Comparison of ENCODE assay signal across 17 mouse cellular contexts in genomic region chr13:22039364-22039763, GRCm38 (mm10). TPM values are rescaled to one million over a fixed set of nuclear protein-coding genes. Genes with fewer than 3 reads are reported as not detected.
A peak's percentile ranks its signal among the peaks of the same experiment; 100 is the strongest.
DNase-seq lines count a peak whose midpoint lies in the region; ATAC-seq and TF ChIP-seq lines count a peak whose summit lies in the region.
"Had no signal": no experiment of that assay in that cellular context is flagged by ENCODE, and none has a peak within 500 bp of the region (broad histone marks: within the 10 kb centered on the region; RNA-seq: fewer than 3 reads in every experiment).

No protein-coding gene starts in this region.

- no peak for TF ChIP-seq POLR2A in lung, adult 2 months (IDR thresholded peaks at IDR 0.05; ENCODE audit: borderline replicate concordance, extremely low read depth, low read depth, low read length)

- no peak for DNase-seq in heart, postnatal 25 days (ENCODE audit: low spot score)
- DNase-seq in lung, adult 2 months = no peak
- no peak for DNase-seq in embryonic facial prominence, embryonic 10.5 days (ENCODE audit: low spot score)
- no peak for DNase-seq in liver, embryonic 13.5 days
- DNase-seq in B cell, adult 2 months = no peak
- no peak for DNase-seq in gastrocnemius, postnatal 25 days
- DNase-seq: adrenal gland, postnatal 25 days; cerebellum, adult 18-20 months; heart, postnatal 10 days; kidney, adult 2 months; layer of hippocampus, postnatal 36 days; lung, postnatal 14 days; retina, postnatal 1 day; thymus, postnatal 14 days had no signal

- WGBS in heart, embryonic 11.5 days (ENCODE audit: insufficient replicate concordance) = 63% methylated on average over 5 of the region's 5 CpGs
- 53% methylated on average over 5 of the region's 5 CpGs for WGBS in lung, embryonic 15.5 days
- 78% methylated on average over 5 of the region's 5 CpGs for WGBS in lung, adult 2 months
- 70% methylated on average over 5 of the region's 5 CpGs for WGBS in embryonic facial prominence, embryonic 10.5 days
- 51% methylated on average over 5 of the region's 5 CpGs for WGBS in liver, embryonic 13.5 days (ENCODE audit: insufficient replicate concordance)

- intact Hi-C loops in heart, postnatal 25 days (cut with DNase I) = loop anchor here (5.0 kb wide), 2 partner anchors 1583 to 1643 kb away; partner anchors contain the start of genes Hist1h1e, Hist1h2ac, Hist1h2bc and Hist1h2be

- H3K4me2 ChIP-seq in heart, embryonic 11.5 days = peak overlapping the region; percentile 76
- H3K4me2 ChIP-seq in lung, embryonic 15.5 days = peak overlapping the region; percentile 63; the same call in 1 of the 2 replicates
- H3K4me2 ChIP-seq in liver, embryonic 13.5 days = peak overlapping the region; percentile 82

- ATAC-seq in heart, embryonic 11.5 days (replicated peaks; ENCODE audit: insufficient number of reproducible peaks, low FRiP score, low TSS enrichment) = no peak
- ATAC-seq in lung, embryonic 15.5 days (ENCODE audit: borderline replicate concordance, extremely low read depth, low FRiP score, low TSS enrichment) = no peak
- no peak for ATAC-seq in liver, embryonic 13.5 days (ENCODE audit: low read depth)
- ATAC-seq: Patski had no signal

- no peaks in the 10 kb centered on the region for H3K27me3 ChIP-seq in heart, embryonic 11.5 days (ENCODE audit: control insufficient read depth, insufficient read depth, low read length)
- no peaks in the 10 kb centered on the region for H3K27me3 ChIP-seq in lung, embryonic 15.5 days
- no peaks in the 10 kb centered on the region for H3K27me3 ChIP-seq in embryonic facial prominence, embryonic 10.5 days (replicated peaks; ENCODE audit: low read depth, poor library complexity, severe bottlenecking)
- H3K27me3 ChIP-seq in liver, embryonic 13.5 days = no peaks in the 10 kb centered on the region
- H3K27me3 ChIP-seq: Patski had no signal

- H3K36me3 ChIP-seq in heart, embryonic 11.5 days (ENCODE audit: control insufficient read depth, insufficient read depth, low read length) = no peaks in the 10 kb centered on the region
- no peaks in the 10 kb centered on the region for H3K36me3 ChIP-seq in lung, embryonic 15.5 days
- no peaks in the 10 kb centered on the region for H3K36me3 ChIP-seq in embryonic facial prominence, embryonic 10.5 days (replicated peaks)
- H3K36me3 ChIP-seq in liver, embryonic 13.5 days = no peaks in the 10 kb centered on the region

- TF ChIP-seq CTCF in lung, adult 2 months (IDR thresholded peaks at IDR 0.05; ENCODE audit: insufficient read depth, low read length) = no peak

- H3K27ac ChIP-seq in heart, embryonic 11.5 days (ENCODE audit: low read depth, low read length) = no peak overlapping the region
- H3K27ac ChIP-seq in lung, embryonic 15.5 days = peak overlapping the region; percentile 95
- peak overlapping the region; percentile 94 for H3K27ac ChIP-seq in embryonic facial prominence, embryonic 10.5 days (replicated peaks)
- H3K27ac ChIP-seq in liver, embryonic 13.5 days = peak overlapping the region; percentile 100

- H3K4me1 ChIP-seq in heart, embryonic 11.5 days (ENCODE audit: control insufficient read depth, insufficient read depth, low read length) = peaks cover 15% of the 10 kb centered on the region
- H3K4me1 ChIP-seq in lung, embryonic 15.5 days = peaks cover 30% of the 10 kb centered on the region
- peaks cover 7% of the 10 kb centered on the region for H3K4me1 ChIP-seq in lung, adult 2 months (ENCODE audit: control insufficient read depth, insufficient read depth, low read length)
- peaks cover 20% of the 10 kb centered on the region for H3K4me1 ChIP-seq in embryonic facial prominence, embryonic 10.5 days
- H3K4me1 ChIP-seq in liver, embryonic 13.5 days (replicated peaks) = peaks cover 57% of the 10 kb centered on the region

- no peaks in the 10 kb centered on the region for H3K9me3 ChIP-seq in heart, embryonic 11.5 days (replicated peaks; ENCODE audit: control insufficient read depth, low read length)
- no peaks in the 10 kb centered on the region for H3K9me3 ChIP-seq in lung, embryonic 15.5 days
- no peaks in the 10 kb centered on the region for H3K9me3 ChIP-seq in embryonic facial prominence, embryonic 10.5 days
- H3K9me3 ChIP-seq in liver, embryonic 13.5 days (replicated peaks) = no peaks in the 10 kb centered on the region

- H3K4me3 ChIP-seq in heart, embryonic 11.5 days (ENCODE audit: low read depth, low read length) = 0 out of 2 replicates have a peak overlapping the region, but pooled peaks have one; percentile 39
- H3K4me3 ChIP-seq in lung, embryonic 15.5 days = no peak overlapping the region
- H3K4me3 ChIP-seq in lung, adult 2 months (replicated peaks; ENCODE audit: extremely low read depth, low read depth, low read length) = no peak overlapping the region
- peak overlapping the region; percentile 63 for H3K4me3 ChIP-seq in embryonic facial prominence, embryonic 10.5 days
- peak overlapping the region; percentile 61 for H3K4me3 ChIP-seq in liver, embryonic 13.5 days (replicated peaks)

- no peak overlapping the region for H3K9ac ChIP-seq in heart, embryonic 11.5 days (ENCODE audit: low read depth, low read length)
- H3K9ac ChIP-seq in lung, embryonic 15.5 days = no peak overlapping the region
- H3K9ac ChIP-seq in liver, embryonic 13.5 days = peak overlapping the region; percentile 76

RNA-seq across cellular contexts. Expression of gene Hist1h4i, which starts 1.8 kb away (rescaled TPM):
- 12.1 and 15.7 TPM in 2 replicates for polyA plus RNA-seq in heart, embryonic 11.5 days (2014; fragmentation: Nextera tagmentation; extraction: Ambion mirVana)
- total RNA-seq in heart, postnatal 25 days (2021) = 10 to 100 TPM; 17.8 to 19.0 TPM
- 27.2 and 29.1 TPM in 2 replicates for polyA plus RNA-seq in lung, embryonic 15.5 days (2015; fragmentation: Nextera tagmentation; extraction: Ambion mirVana)
- polyA plus RNA-seq in lung, adult 2 months (2012; rRNA removed) = 5.1 and 5.2 TPM in 2 replicates
- polyA plus RNA-seq in embryonic facial prominence, embryonic 10.5 days (2016; fragmentation: Nextera tagmentation; extraction: Ambion mirVana) = 37.1 and 38.7 TPM in 2 replicates
- 38.8 and 52.6 TPM in 2 replicates for polyA plus RNA-seq in liver, embryonic 13.5 days (2015; fragmentation: Nextera tagmentation; extraction: Ambion mirVana)
- total RNA-seq in gastrocnemius, postnatal 25 days (2021) = 10 to 100 TPM; 30.9 to 31.7 TPM

RNA-seq across cellular contexts. Expression of gene Hist1h2ag, which starts 3.4 kb away (rescaled TPM):
- polyA plus RNA-seq in heart, embryonic 11.5 days (2014; fragmentation: Nextera tagmentation; extraction: Ambion mirVana) = 12.3 and 19.7 TPM in 2 replicates
- total RNA-seq in heart, postnatal 25 days (2021) = 10 to 100 TPM in 1 of 2 experiments, 1 to 10 TPM in 1; 7.9 to 12.1 TPM
- polyA plus RNA-seq in lung, embryonic 15.5 days (2015; fragmentation: Nextera tagmentation; extraction: Ambion mirVana) = 52.7 and 55.6 TPM in 2 replicates
- 0.54 and 1.1 TPM in 2 replicates for polyA plus RNA-seq in lung, adult 2 months (2012; rRNA removed)
- 75.8 and 77.8 TPM in 2 replicates for polyA plus RNA-seq in embryonic facial prominence, embryonic 10.5 days (2016; fragmentation: Nextera tagmentation; extraction: Ambion mirVana)
- polyA plus RNA-seq in liver, embryonic 13.5 days (2015; fragmentation: Nextera tagmentation; extraction: Ambion mirVana) = 17.9 and 18.6 TPM in 2 replicates
- total RNA-seq in gastrocnemius, postnatal 25 days (2021) = 10 to 100 TPM in 1 of 2 experiments, 1 to 10 TPM in 1; 3.5 to 16.1 TPM
- polyA plus RNA-seq: kidney, adult 2 months; Patski had no signal

RNA-seq across cellular contexts. Expression of gene Hist1h2bj, which starts 3.6 kb away (rescaled TPM):
- polyA plus RNA-seq in heart, embryonic 11.5 days (2014; fragmentation: Nextera tagmentation; extraction: Ambion mirVana) = 2.7 and 7.5 TPM in 2 replicates
- 10 to 100 TPM in 1 of 2 experiments, 1 to 10 TPM in 1; 5.6 to 14.3 TPM for total RNA-seq in heart, postnatal 25 days (2021)
- polyA plus RNA-seq in lung, embryonic 15.5 days (2015; fragmentation: Nextera tagmentation; extraction: Ambion mirVana) = 15.7 and 16.0 TPM in 2 replicates
- polyA plus RNA-seq in lung, adult 2 months (2012; rRNA removed) = 1.8 and 3.5 TPM in 2 replicates
- polyA plus RNA-seq in embryonic facial prominence, embryonic 10.5 days (2016; fragmentation: Nextera tagmentation; extraction: Ambion mirVana) = 12.4 and 15.1 TPM in 2 replicates
- 11.6 and 16.7 TPM in 2 replicates for polyA plus RNA-seq in liver, embryonic 13.5 days (2015; fragmentation: Nextera tagmentation; extraction: Ambion mirVana)
- 10 to 100 TPM in 1 of 2 experiments, 1 to 10 TPM in 1; 5.3 to 14.5 TPM for total RNA-seq in gastrocnemius, postnatal 25 days (2021)
- polyA plus RNA-seq: Patski had no signal

RNA-seq across cellular contexts. Expression of gene Hist1h2bk, which starts 3.7 kb away (rescaled TPM):
- polyA plus RNA-seq in heart, embryonic 11.5 days (2014; fragmentation: Nextera tagmentation; extraction: Ambion mirVana) = 2.2 and 3.9 TPM in 2 replicates
- total RNA-seq in heart, postnatal 25 days (2021) = 10 to 100 TPM; 17.2 to 23.4 TPM
- polyA plus RNA-seq in lung, embryonic 15.5 days (2015; fragmentation: Nextera tagmentation; extraction: Ambion mirVana) = 7.0 and 7.4 TPM in 2 replicates
- 0.74 and 3.1 TPM in 2 replicates for polyA plus RNA-seq in lung, adult 2 months (2012; rRNA removed)
- polyA plus RNA-seq in embryonic facial prominence, embryonic 10.5 days (2016; fragmentation: Nextera tagmentation; extraction: Ambion mirVana) = 8.5 and 10.0 TPM in 2 replicates
- polyA plus RNA-seq in liver, embryonic 13.5 days (2015; fragmentation: Nextera tagmentation; extraction: Ambion mirVana) = 3.5 and 3.7 TPM in 2 replicates
- total RNA-seq in gastrocnemius, postnatal 25 days (2021) = 10 to 100 TPM; 13.9 to 29.0 TPM

RNA-seq across cellular contexts. Expression of gene Hist1h2ah, which starts 4.0 kb away (rescaled TPM):
- polyA plus RNA-seq in heart, embryonic 11.5 days (2014; fragmentation: Nextera tagmentation; extraction: Ambion mirVana) = 10.1 TPM in 1 of 2 replicates, not detected in the other
- total RNA-seq in heart, postnatal 25 days (2021) = 10 to 100 TPM; 32.9 to 34.9 TPM
- 8.1 and 8.2 TPM in 2 replicates for polyA plus RNA-seq in lung, embryonic 15.5 days (2015; fragmentation: Nextera tagmentation; extraction: Ambion mirVana)
- 0.87 and 1.8 TPM in 2 replicates for polyA plus RNA-seq in lung, adult 2 months (2012; rRNA removed)
- 8.0 and 8.8 TPM in 2 replicates for polyA plus RNA-seq in embryonic facial prominence, embryonic 10.5 days (2016; fragmentation: Nextera tagmentation; extraction: Ambion mirVana)
- polyA plus RNA-seq in liver, embryonic 13.5 days (2015; fragmentation: Nextera tagmentation; extraction: Ambion mirVana) = 3.6 and 18.3 TPM in 2 replicates
- total RNA-seq in gastrocnemius, postnatal 25 days (2021) = 1 to 10 TPM; 2.9 to 7.7 TPM

Comparison
In these comparisons a context has a peak if more than half of its experiments do, and no peak if none do; other contexts are left out.
1. H3K4me3 ChIP-seq: peak in heart, embryonic 11.5 days (single experiment), embryonic facial prominence, embryonic 10.5 days (single experiment) and liver, embryonic 13.5 days (single experiment); none in lung, embryonic 15.5 days (single experiment) and lung, adult 2 months (single experiment).
2. Peak in every context shown above with its lines, with median percentiles within 50 percentile points of each other: H3K4me2 ChIP-seq.